Mouse (Mus musculus): ENCODE measurements around the gene Pltp. TPM values are rescaled to one million over a fixed set of nuclear protein-coding genes. Genes with fewer than 3 reads are reported as not detected.

Gene Pltp
- polyA plus RNA-seq, 1 experiment: 55.9 TPM

DNA sequence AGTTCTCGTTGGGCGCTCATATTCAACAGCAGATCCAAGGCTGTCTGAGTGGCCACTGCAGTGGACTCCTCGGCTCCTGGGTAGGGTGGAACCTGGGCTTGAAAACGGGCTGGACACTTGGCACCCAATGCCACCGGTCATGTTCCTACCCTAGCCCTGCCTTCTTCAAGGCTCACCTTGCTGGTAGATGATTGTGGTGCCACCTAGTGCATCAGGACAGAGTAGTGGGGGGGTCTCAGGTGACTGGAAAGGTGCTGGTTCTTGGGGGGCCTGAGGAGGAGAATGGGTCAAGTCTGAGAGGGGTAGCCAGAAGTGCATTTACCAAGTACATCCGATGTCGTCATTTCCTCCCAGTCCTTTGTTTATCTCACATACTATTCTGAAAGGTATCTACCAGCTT lies 40.5 kb upstream of the Pltp start:
- Histone ChIP-seq H3K4me3 (ENCODE audit: low read depth, low read length) (no peak overlapping the region), H3K27me3 (ENCODE audit: control insufficient read depth, insufficient read depth, low read length, poor library complexity, severe bottlenecking) (no peaks in the 10 kb centered on the region), H3K4me1 (ENCODE audit: control insufficient read depth, insufficient read depth, low read length) (no peaks in the 10 kb centered on the region), H3K9ac (ENCODE audit: low read depth, poor library complexity, severe bottlenecking) (no peak overlapping the region), H3K27ac (ENCODE audit: insufficient read depth, low read length) (no peak overlapping the region), H3K9me3 (replicated peaks; ENCODE audit: control insufficient read depth, insufficient read depth, low read length, poor library complexity, severe bottlenecking) (no peaks in the 10 kb centered on the region), H3K36me3 (ENCODE audit: control insufficient read depth, insufficient read depth, low read length, poor library complexity, severe bottlenecking) (peaks cover 19% of the 10 kb centered on the region)
- TF ChIP-seq POLR2A (IDR thresholded peaks at IDR 0.05; ENCODE audit: insufficient read depth, low read length) (no peak), EP300 (IDR thresholded peaks at IDR 0.05; ENCODE audit: insufficient read depth, low read depth, low read length) (no peak), CTCF (IDR thresholded peaks at IDR 0.05; ENCODE audit: low read depth, low read length) (no peak)

DNA sequence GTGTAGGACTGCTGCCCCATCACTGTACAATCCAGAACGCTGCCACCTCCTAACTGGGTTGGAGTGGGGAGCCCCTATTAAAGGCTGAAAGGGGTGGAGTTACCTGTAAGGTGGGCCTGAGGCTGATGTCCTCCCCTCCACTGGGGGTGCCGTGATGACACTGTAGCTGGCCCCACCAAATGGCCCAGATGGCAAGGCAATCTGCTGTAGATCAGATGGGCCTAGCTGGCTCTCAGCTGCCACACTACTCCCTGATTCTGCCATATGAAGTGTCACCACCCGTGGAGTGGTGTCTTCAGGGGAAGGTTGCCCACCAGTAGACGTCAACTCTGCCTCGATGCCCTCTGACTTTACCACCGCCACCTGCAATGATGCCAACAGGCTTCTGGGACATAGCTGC lies 38.4 kb upstream of the Pltp start:
- no peak for TF ChIP-seq CTCF (IDR thresholded peaks at IDR 0.05; ENCODE audit: low read depth, low read length)
- no peak for TF ChIP-seq POLR2A (IDR thresholded peaks at IDR 0.05; ENCODE audit: insufficient read depth, low read length)
- no peak for TF ChIP-seq EP300 (IDR thresholded peaks at IDR 0.05; ENCODE audit: insufficient read depth, low read depth, low read length)
- Histone ChIP-seq H3K36me3 (ENCODE audit: control insufficient read depth, insufficient read depth, low read length, poor library complexity, severe bottlenecking) (peaks cover 33% of the 10 kb centered on the region), H3K9ac (ENCODE audit: low read depth, poor library complexity, severe bottlenecking) (no peak overlapping the region), H3K27me3 (ENCODE audit: control insufficient read depth, insufficient read depth, low read length, poor library complexity, severe bottlenecking) (no peaks in the 10 kb centered on the region), H3K4me3 (ENCODE audit: low read depth, low read length) (no peak overlapping the region), H3K27ac (ENCODE audit: insufficient read depth, low read length) (no peak overlapping the region), H3K4me1 (ENCODE audit: control insufficient read depth, insufficient read depth, low read length) (no peaks in the 10 kb centered on the region), H3K9me3 (replicated peaks; ENCODE audit: control insufficient read depth, insufficient read depth, low read length, poor library complexity, severe bottlenecking) (no peaks in the 10 kb centered on the region)

DNA sequence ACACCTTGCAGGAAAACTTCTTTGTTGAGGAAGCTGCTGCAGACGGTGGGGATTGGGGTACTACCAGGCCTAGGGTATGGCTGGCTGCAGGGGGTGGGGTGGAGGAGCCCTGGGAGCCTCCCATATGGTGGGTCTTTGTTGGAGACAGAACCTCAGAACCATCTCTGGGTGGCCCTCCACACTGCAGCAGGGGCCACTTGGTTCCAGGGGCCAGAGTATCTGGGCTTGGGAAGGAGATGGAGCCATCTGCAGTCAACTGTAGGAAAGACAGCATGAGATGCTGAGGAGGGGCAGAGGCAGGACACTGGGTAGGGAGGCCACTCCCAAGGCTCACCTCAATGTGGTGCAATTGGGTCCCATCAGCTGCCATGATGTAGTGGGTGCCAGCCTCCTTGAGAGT lies 37.1 kb upstream of the Pltp start:
- no peak overlapping the region for H3K9ac ChIP-seq (ENCODE audit: low read depth, poor library complexity, severe bottlenecking)
- no peak overlapping the region for H3K27ac ChIP-seq (ENCODE audit: insufficient read depth, low read length)
- no peaks in the 10 kb centered on the region for H3K9me3 ChIP-seq (replicated peaks; ENCODE audit: control insufficient read depth, insufficient read depth, low read length, poor library complexity, severe bottlenecking)
- TF ChIP-seq EP300 (IDR thresholded peaks at IDR 0.05; ENCODE audit: insufficient read depth, low read depth, low read length) (no peak), CTCF (IDR thresholded peaks at IDR 0.05; ENCODE audit: low read depth, low read length) (peak; percentile 32), POLR2A (IDR thresholded peaks at IDR 0.05; ENCODE audit: insufficient read depth, low read length) (no peak)
- H3K4me3 ChIP-seq (ENCODE audit: low read depth, low read length): no peak overlapping the region
- H3K4me1 ChIP-seq (ENCODE audit: control insufficient read depth, insufficient read depth, low read length): no peaks in the 10 kb centered on the region
- no peaks in the 10 kb centered on the region for H3K27me3 ChIP-seq (ENCODE audit: control insufficient read depth, insufficient read depth, low read length, poor library complexity, severe bottlenecking)
- H3K36me3 ChIP-seq (ENCODE audit: control insufficient read depth, insufficient read depth, low read length, poor library complexity, severe bottlenecking): peaks cover 40% of the 10 kb centered on the region

DNA sequence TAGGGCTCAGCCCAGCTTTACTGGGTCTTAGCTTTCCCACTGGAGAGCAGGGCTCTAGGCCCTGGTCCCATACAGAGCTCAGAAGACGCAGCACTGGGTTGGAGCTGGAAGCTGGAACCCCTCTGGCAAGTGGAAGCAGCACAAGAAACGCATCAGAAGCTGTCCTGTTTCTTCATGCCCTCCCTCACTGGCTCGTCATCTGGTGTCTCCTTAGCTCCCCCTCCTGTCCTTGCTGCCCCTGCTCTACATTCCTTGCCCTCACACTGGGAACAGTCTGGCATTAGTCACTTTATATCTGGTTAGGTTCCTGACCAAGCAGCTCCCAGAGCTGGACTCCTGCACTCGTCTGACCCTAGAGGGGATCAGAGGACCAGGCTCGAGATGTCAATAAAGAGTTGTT lies 36.5 kb upstream of the Pltp start:
- H3K9ac ChIP-seq (ENCODE audit: low read depth, poor library complexity, severe bottlenecking): no peak overlapping the region
- peaks cover 40% of the 10 kb centered on the region for H3K36me3 ChIP-seq (ENCODE audit: control insufficient read depth, insufficient read depth, low read length, poor library complexity, severe bottlenecking)
- H3K9me3 ChIP-seq (replicated peaks; ENCODE audit: control insufficient read depth, insufficient read depth, low read length, poor library complexity, severe bottlenecking): no peaks in the 10 kb centered on the region
- H3K4me3 ChIP-seq (ENCODE audit: low read depth, low read length): no peak overlapping the region
- no peak for TF ChIP-seq POLR2A (IDR thresholded peaks at IDR 0.05; ENCODE audit: insufficient read depth, low read length)
- TF ChIP-seq EP300 (IDR thresholded peaks at IDR 0.05; ENCODE audit: insufficient read depth, low read depth, low read length): no peak
- no peak for TF ChIP-seq CTCF (IDR thresholded peaks at IDR 0.05; ENCODE audit: low read depth, low read length)
- H3K27ac ChIP-seq (ENCODE audit: insufficient read depth, low read length): no peak overlapping the region
- no peaks in the 10 kb centered on the region for H3K27me3 ChIP-seq (ENCODE audit: control insufficient read depth, insufficient read depth, low read length, poor library complexity, severe bottlenecking)
- no peaks in the 10 kb centered on the region for H3K4me1 ChIP-seq (ENCODE audit: control insufficient read depth, insufficient read depth, low read length)

DNA sequence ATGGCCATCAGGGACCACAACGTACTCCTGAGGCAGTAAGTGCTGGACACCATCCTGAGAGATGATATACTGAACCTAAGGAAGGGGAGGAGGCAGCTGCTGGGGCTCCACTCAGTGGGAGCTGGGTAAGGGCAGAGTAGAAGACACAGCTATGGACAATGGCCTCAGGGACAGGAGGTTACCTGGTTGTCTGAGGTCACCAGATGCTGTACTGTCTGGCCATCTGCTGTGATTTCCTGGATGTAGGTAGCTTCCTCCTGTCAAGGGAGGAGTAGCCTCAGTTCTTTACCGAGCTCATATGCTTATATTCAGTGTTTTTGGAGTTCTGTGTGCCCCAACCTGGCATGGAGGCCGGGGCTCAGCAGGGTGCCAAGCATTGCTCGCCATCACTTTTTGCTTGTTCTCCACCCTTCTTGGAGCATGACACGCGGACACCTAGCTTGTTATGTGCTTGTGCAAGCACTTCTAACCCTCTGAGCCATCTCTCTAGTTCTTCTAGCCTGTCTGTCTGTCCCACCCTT lies 35.2 kb upstream of the Pltp start:
- Histone ChIP-seq H3K27ac (ENCODE audit: insufficient read depth, low read length) (no peak overlapping the region), H3K9ac (ENCODE audit: low read depth, poor library complexity, severe bottlenecking) (no peak overlapping the region), H3K36me3 (ENCODE audit: control insufficient read depth, insufficient read depth, low read length, poor library complexity, severe bottlenecking) (peaks cover 35% of the 10 kb centered on the region), H3K4me1 (ENCODE audit: control insufficient read depth, insufficient read depth, low read length) (no peaks in the 10 kb centered on the region), H3K9me3 (replicated peaks; ENCODE audit: control insufficient read depth, insufficient read depth, low read length, poor library complexity, severe bottlenecking) (no peaks in the 10 kb centered on the region), H3K27me3 (ENCODE audit: control insufficient read depth, insufficient read depth, low read length, poor library complexity, severe bottlenecking) (no peaks in the 10 kb centered on the region), H3K4me3 (ENCODE audit: low read depth, low read length) (no peak overlapping the region)
- no peak for TF ChIP-seq EP300 (IDR thresholded peaks at IDR 0.05; ENCODE audit: insufficient read depth, low read depth, low read length)
- TF ChIP-seq CTCF (IDR thresholded peaks at IDR 0.05; ENCODE audit: low read depth, low read length): no peak
- TF ChIP-seq POLR2A (IDR thresholded peaks at IDR 0.05; ENCODE audit: insufficient read depth, low read length): no peak

DNA sequence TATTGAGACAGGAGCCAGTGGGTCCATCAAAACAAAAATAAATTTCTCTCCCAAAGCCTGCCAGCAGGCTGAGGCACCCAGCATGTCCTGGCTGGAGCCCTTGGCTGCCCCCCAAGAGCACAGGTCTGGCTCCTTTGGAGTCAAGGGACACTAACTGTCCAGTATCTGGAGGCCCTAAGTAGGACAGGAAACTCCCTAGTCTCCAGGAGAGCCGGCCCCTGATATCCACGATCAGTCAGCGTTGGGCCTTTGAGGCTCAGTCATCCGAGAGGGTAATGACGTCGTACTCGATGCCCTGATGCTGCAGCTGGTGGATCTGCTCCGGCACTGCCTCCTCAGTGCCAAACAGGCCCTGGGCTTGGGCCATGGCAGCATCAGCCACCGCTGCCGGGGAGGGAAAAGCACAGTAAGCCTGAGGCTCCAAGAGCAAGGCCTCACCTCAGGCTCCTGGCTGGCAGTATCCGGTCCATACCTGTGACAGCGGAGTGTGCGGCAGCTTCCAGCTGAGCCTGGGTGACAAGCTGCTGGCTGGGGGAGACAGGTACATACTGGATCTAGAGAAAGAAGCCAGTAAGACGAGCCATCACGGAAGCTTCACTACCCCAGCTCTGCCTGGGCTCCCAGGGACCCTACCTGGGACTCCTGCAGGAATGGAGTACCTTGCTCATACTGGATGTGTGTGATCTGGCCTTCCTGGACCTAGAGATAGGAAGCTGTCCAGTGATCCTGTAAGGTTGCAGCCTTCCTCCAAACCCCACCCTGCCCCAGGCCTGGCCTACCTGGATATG lies 34.6 kb upstream of the Pltp start:
- H3K27ac ChIP-seq (ENCODE audit: insufficient read depth, low read length): no peak overlapping the region
- TF ChIP-seq POLR2A (IDR thresholded peaks at IDR 0.05; ENCODE audit: insufficient read depth, low read length) (no peak), EP300 (IDR thresholded peaks at IDR 0.05; ENCODE audit: insufficient read depth, low read depth, low read length) (no peak), CTCF (IDR thresholded peaks at IDR 0.05; ENCODE audit: low read depth, low read length) (no peak)
- H3K4me3 ChIP-seq (ENCODE audit: low read depth, low read length): no peak overlapping the region
- H3K9me3 ChIP-seq (replicated peaks; ENCODE audit: control insufficient read depth, insufficient read depth, low read length, poor library complexity, severe bottlenecking): no peaks in the 10 kb centered on the region
- no peaks in the 10 kb centered on the region for H3K27me3 ChIP-seq (ENCODE audit: control insufficient read depth, insufficient read depth, low read length, poor library complexity, severe bottlenecking)
- peaks cover 39% of the 10 kb centered on the region for H3K36me3 ChIP-seq (ENCODE audit: control insufficient read depth, insufficient read depth, low read length, poor library complexity, severe bottlenecking)
- no peak overlapping the region for H3K9ac ChIP-seq (ENCODE audit: low read depth, poor library complexity, severe bottlenecking)
- no peaks in the 10 kb centered on the region for H3K4me1 ChIP-seq (ENCODE audit: control insufficient read depth, insufficient read depth, low read length)

Measured in ES-Bruce4 (cell line).